Mouse (Mus musculus) left cerebral cortex, postnatal 4 days (tissue): Measurements from ENCODE around the gene Car11. TPM values are rescaled to one million over a fixed set of nuclear protein-coding genes. Genes with fewer than 3 reads are reported as not detected.

Source experiments
- DNase-seq: peaks from one replicate; pipeline ENCODE4 v3.0.0-alpha.2; 2022
- intact Hi-C: fragments of 180-260 bp; cut with DNase I; formaldehyde crosslinking; loops from one replicate; pipeline ENCODE4 v1.15.1; 2025
- total RNA-seq, 2 experiments: library from RNA; stranded (reverse); gene quantifications; 2 replicates each; pipeline ENCODE4 v1.2.3; 2021

Gene Car11
- total RNA-seq, 2 experiments from 2014 or later, result 136 to 144 TPM

GRCm38 (mm10) chr7:45720413-45721233 lies 21.0 kb downstream of the Car11 start, which contains the start of gene Fam83e:
Gene Fam83e (plus strand): TSS chr7:45721212.
- no peak for DNase-seq
- intact Hi-C loops, result loop anchor here (5.0 kb wide), 1 partner anchor 77 kb away; no protein-coding TSS in a partner anchor

DNA sequence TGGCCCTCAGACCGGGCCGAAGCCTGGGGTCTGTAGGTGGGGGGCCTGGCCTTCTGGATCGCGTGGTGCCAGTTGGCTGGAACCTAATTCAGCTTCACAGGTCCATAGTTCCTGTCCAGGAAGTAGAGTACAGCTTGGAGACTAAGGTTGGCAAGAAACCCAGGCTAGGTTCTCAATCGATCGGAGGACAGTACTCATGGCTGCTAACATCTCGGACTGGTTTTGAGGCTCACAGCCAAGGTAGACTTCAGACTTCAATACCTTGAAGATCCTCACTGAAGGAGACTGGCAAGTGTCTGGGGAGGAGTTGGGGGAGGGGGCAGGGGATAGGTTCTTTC lies 21.6 kb downstream of the Car11 start:
- intact Hi-C loops, result loop anchor here (5.0 kb wide), 1 partner anchor 76 kb away; no protein-coding TSS in a partner anchor
- DNase-seq, result no peak

GRCm38 (mm10) chr7:45721642-45722347 lies 22.2 kb downstream of the Car11 start:
- intact Hi-C loops, result loop anchor here (5.0 kb wide), 1 partner anchor 76 kb away; no protein-coding TSS in a partner anchor
- peak; percentile 60 for DNase-seq

DNA sequence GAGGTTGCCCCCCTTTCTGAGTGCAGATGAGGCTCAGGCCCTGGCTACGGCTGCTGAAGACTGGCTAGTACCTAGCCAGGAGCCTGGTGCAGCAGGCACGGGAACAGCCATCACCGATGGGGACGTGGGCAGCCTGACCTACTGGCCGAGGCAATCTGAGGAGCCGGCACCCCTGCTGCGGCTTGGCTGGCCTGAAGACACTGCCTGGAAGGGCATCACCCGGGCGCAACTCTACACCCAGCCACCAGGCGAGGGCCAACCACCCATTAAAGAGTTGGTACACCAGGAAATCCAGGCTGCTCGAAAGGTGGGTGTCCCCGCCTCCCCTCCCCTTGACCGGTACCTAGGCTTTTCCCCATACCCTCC lies 22.7 kb downstream of the Car11 start:
- no peak for DNase-seq

DNA sequence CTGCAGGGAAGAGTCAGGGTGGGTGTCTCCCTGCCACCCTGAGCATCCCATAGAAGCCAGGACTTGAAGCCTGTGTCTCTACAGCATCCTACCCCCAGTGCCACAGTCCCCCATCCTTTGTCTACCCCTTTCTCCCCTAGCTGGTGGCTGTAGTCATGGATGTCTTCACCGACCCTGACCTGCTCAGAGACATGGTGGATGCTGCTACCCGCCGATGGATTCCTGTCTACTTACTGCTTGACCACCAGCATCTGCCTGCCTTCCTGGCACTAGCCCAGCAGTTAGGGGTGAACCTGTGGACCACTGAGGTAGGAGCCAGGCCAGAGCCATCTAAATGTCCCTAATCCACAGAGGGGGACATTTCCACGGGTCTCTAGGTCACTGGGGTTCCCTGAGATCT lies 23.7 kb downstream of the Car11 start:
- DNase-seq, result no peak
- intact Hi-C loops, result loop anchor here (5.0 kb wide), 1 partner anchor 74 kb away; no protein-coding TSS in a partner anchor

More for the DNA sequence above, 22.7 kb downstream of the Car11 start:
- intact Hi-C loops, result loop anchor here (5.0 kb wide), 1 partner anchor 75 kb away; no protein-coding TSS in a partner anchor

- no peak for DNase-seq
- intact Hi-C loops, result loop anchor here (5.0 kb wide), 1 partner anchor 74 kb away; no protein-coding TSS in a partner anchor
These were observed 24.1 kb downstream of the Car11 start for GRCm38 (mm10) chr7:45723781-45724180.

GRCm38 (mm10) chr7:45725151-45725550 lies 25.5 kb downstream of the Car11 start:
- intact Hi-C loops, result no loop called here
- DNase-seq, result no peak

DNA sequence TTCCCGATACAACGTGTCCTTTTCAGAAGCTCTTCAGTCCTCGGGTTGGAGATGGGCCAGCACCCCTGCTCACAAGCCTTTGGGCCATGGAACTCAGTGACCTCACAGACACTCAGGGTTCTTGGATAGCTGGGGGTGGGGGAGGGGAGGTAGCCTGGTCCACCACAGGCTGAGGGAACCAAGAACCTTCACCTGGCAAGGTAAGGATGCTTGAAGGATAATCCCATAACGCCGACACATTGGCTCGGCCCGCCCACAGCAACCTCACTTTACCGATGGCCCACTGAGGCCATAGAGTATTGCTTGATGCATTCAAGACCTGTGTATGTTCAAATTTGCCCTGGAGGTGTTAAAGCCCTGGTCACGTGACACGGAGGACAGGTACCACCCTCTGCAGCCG lies 26.1 kb downstream of the Car11 start, which contains the start of gene Spaca4:
Spaca4 (minus strand) TSS at position 101 of the 400 bp plus-strand sequence.
- intact Hi-C loops, result no loop called here
- no peak for DNase-seq

- intact Hi-C loops, result no loop called here
- no peak for DNase-seq
These were observed 26.8 kb downstream of the Car11 start for GRCm38 (mm10) chr7:45726419-45726818.

DNA sequence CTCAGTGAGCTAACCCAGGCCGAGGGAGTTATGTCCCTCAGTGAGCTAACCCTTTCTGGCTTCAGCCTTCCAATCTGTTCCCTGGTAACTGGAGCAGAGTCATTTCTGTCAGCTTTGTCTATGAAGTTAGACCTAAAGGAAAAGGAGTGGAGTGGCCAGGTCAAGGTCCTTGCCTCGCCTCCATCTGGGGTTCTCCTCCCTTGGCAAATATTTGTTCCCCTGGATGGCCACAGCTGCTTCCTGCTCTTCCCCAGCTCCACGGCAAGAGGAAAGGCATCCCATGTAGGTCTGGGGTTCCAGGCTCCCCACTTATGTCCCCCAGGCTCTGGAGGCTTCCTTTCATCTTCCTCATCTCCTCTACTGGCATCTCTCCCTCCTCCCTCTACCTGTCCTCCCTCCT lies 28.0 kb downstream of the Car11 start:
- intact Hi-C loops, result no loop called here
- no peak for DNase-seq

DNA sequence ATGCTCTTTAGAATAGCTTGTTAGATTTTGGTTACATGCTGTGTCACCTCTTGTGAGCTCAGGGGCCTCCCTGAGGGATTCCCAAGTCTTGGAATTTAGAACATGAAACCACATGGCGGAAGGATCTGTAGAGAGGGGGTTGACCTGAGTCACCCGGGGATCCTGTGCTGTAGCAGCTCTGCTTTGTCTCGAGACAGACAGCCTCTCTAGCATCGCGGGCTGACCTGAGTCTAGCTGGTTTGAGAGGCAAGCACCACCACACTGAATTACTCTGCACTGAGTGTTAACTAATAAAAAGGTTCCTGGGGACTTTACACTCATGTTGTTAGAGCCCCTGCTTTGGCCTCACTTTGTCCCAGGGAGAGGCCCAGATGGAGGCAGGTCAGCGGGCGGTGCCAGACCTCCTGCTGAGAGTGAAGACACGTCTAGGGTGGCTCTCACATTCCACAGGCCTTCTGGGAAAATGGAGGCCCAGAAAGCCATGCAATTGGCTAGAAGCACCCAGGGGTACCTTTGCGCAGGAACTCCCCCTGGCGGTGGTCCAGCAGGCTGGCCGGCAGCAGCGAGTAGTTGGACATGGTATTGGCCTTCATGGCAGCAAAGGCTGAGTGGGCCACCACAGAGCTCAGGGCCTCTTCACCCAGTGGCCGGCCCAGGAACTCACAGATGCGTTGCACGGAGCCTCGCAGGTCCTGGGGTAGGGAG lies 31.2 kb downstream of the Car11 start:
- DNase-seq, result peak; percentile 60
- intact Hi-C loops, result no loop called here

DNA sequence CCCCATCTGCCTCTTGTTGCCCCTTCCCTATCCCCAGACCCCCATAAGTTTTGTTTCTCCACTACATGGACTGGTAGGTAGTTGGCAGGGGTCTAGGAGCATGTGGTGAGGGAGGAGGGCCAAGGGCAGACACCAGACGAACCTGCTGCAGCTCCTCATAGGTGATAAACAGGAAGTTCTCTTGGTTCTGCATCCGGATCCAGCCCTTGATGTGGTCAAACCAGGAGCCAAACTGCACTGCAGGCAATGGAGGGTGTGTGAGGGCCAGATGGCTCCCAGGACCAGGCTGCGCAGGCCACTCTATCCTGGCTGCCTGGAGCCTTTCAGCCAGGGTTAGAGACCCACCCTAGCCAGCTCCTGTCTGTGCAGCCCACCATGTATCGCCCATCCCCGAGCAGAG lies 33.8 kb downstream of the Car11 start:
- intact Hi-C loops, result no loop called here
- no peak for DNase-seq

DNA sequence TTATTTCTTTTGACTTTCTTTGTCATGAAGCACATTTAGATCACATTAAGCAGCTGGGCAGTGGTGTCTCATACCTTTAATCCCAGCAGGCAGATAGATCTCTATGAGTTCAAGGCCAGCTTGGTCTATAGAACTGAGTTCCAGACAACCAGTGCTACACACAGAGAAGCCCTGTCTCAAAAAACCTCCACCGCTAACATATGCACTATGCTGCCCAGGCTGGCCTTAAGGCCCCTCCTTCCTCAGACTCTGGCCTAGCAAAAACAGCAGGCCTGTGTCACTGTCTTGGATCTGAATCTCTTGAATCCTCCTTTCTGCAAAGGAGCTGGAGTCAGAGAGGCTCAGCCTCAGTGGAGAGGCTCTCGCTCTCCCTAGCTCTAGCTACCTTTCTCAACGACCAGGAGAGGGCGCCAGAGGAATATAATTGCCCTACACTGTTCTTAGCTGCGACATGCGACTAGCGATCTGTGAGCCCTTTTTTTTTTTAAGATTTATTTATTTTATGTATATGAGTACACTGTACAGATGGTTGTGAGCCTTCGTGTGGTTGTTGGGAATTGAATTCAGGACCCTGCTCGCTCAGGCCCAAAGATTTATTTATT lies 39.6 kb downstream of the Car11 start:
- peak; percentile 90 for DNase-seq

DNA sequence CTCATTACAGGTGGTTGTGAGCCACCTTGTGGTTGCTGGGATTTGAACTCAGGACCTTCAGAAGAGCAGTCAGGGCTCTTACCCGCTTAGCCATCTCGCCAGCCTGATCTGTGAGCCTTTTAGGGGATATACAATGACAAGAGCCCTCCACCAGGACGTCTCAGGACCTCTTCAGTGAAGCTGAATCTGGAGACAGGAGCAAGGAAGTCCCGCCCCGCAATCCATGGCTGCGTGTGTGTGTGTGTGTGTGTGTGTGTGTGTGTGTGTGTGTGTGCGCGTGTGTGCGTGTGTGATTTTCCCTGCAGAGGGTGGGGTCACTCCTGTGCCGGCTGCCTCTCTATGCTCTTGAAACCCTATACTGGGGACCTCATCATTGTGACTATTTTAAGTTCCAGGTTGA lies 40.2 kb downstream of the Car11 start:
- no peak for DNase-seq
- intact Hi-C loops, result loop anchor here (2.0 to 10.0 kb wide), 3 partner anchors 61 to 265 kb away; no protein-coding TSS in a partner anchor

More for the DNA sequence above, 39.6 kb downstream of the Car11 start:
- intact Hi-C loops, result loop anchor here (2.0 kb wide), 1 partner anchor 62 kb away; no protein-coding TSS in a partner anchor

DNA sequence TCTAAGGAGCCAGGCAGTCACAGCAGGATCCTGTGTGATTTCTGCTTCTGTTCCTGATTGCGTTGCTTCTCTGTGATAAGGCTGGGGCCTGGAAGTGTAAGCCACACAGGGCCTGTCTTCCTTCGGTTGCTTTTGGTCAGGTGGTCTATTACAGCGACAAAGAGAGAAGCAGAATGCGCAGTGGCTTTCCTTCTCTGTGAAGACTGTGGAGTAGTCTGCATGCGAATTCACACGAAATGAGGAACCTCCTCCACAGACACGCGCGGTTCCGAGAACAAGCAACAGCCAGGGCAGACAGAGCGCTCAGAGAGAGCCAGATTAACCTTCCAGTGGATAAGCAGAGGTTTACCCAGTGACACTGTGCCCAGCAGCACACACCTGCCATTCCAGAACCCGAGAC lies 41.7 kb downstream of the Car11 start:
- intact Hi-C loops, result loop anchor here (10.0 kb wide), 2 partner anchors 193 to 263 kb away; no protein-coding TSS in a partner anchor

DNA sequence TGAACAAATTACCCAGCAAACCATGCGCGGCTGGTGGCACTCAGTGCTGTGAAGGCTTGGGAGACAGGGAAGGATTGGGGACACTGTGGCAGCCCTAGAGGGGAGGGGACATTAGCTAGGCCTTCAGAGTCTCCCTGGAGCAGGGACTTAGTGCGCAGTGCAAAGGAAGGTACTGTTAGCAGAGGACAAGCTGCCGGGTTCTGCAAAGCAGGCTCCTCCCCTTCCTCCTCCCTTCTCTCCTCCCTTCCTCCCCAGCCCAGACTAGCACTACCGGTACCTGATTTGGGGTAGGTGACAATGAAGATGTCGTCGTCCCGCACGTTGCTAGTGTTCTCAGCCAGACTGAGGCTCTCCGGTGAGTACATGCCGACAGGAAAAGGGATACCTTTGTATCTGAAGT lies 42.1 kb downstream of the Car11 start:
- intact Hi-C loops, result loop anchor here (10.0 kb wide), 2 partner anchors 193 to 263 kb away; no protein-coding TSS in a partner anchor
- no peak for DNase-seq

More for the DNA sequence above, 41.7 kb downstream of the Car11 start:
- DNase-seq, result no peak

DNA sequence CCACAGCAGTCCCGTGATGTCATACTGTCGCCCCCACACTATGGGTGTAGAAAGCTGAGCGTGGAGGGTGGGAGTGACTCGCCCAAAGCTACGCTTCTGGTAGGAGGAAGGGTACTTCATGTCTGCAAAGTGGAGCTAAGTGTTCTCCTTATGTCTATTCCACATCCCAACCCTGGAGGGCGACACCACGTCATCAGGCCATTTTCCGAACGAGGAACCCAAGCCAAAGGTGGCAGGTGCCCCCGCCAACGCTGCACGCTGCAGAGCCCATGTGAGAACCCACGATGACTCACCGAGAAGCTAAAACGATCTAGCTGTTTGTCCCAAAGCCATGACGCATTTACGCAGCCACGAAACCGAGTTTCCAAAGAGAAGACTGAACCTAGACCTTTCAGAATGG lies 42.7 kb downstream of the Car11 start:
- DNase-seq, result no peak
- intact Hi-C loops, result loop anchor here (10.0 kb wide), 2 partner anchors 192 to 262 kb away; no protein-coding TSS in a partner anchor

- peak; percentile 79 for DNase-seq
- intact Hi-C loops, result loop anchor here (10.0 kb wide), 2 partner anchors 190 to 260 kb away; no protein-coding TSS in a partner anchor
These were observed 44.7 kb downstream of the Car11 start for GRCm38 (mm10) chr7:45744387-45744786.

- no peak for DNase-seq
- intact Hi-C loops, result loop anchor here (10.0 kb wide), 2 partner anchors 188 to 258 kb away; no protein-coding TSS in a partner anchor
These were observed 46.9 kb downstream of the Car11 start for GRCm38 (mm10) chr7:45746518-45746917.

DNA sequence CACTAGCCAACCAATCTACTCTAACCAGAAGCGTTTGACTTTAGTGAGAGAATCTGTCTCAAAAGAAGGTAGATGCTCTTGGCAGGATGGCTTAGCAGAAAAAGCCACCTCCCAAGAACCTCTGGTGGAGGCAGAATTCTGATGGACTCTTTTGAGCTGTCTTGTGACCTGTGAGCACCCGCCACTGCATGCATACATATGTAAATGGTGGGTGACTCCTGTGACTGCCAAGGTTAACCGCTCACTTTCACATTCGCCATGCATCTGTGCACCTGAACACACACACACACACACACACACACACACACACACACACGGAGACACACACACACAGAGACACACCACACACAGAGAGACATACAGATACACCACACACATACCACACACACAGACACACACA lies 47.8 kb downstream of the Car11 start:
- intact Hi-C loops, result loop anchor here (10.0 kb wide), 2 partner anchors 187 to 257 kb away; no protein-coding TSS in a partner anchor

More for the DNA sequence above, 47.8 kb downstream of the Car11 start:
- DNase-seq, result no peak
